Comparison of ENCODE assay signal across 31 mouse cellular contexts in the genomic region with DNA sequence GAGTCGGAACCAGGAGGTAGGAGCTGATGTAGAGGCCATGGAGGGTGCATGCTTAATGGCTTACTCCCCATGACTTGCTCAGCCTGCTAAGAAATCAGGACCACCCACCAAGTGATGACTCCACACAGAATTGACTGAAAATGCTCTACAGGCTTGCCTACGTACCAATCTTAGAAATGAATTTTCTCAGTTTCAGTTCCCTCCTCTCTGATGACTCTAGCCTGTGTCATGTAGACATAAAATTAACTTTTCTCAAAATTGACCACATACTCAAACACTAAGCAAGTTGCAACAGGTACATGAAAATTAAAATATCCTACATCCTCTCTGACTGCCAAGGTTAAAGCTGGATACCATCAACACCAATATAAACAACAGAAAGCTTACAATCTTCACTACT.
"Had no signal": no experiment of that assay in that cellular context is flagged by ENCODE, and none has a peak within 500 bp of the region (broad histone marks: within the 10 kb centered on the region; RNA-seq: fewer than 3 reads in every experiment).

No protein-coding gene starts in this region.

- H3K36me3 ChIP-seq: heart, embryonic 12.5 days; heart, embryonic 13.5 days; heart, embryonic 15.5 days; hindbrain, embryonic 10.5 days; hindbrain, embryonic 12.5 days; hindbrain, embryonic 13.5 days; hindbrain, embryonic 15.5 days; intestine, embryonic 15.5 days; kidney, embryonic 15.5 days had no signal

- H3K27ac ChIP-seq: heart, embryonic 13.5 days; heart, embryonic 15.5 days; hindbrain, embryonic 10.5 days; hindbrain, embryonic 12.5 days; hindbrain, embryonic 13.5 days; hindbrain, embryonic 14.5 days; hindbrain, embryonic 15.5 days; hindbrain, postnatal 0 days; intestine, embryonic 15.5 days; kidney, embryonic 15.5 days; kidney, postnatal 0 days; layer of hippocampus, adult 2 months; left cerebral cortex, adult 2 months had no signal

- DNase-seq: heart, postnatal 10 days; heart, postnatal 14 days; heart, postnatal 36 days; heart, postnatal 4 days; kidney, adult 11 months; kidney, adult 18-20 months; kidney, adult 2 months; kidney, adult 8-10 months; kidney, adult 9 months; kidney, postnatal 10 days; kidney, postnatal 14 days; kidney, postnatal 25 days; kidney, postnatal 36 days; kidney, postnatal 4 days; layer of hippocampus, adult 9-11 months; layer of hippocampus, postnatal 36 days had no signal

- H3K27me3 ChIP-seq: heart, embryonic 12.5 days; heart, embryonic 13.5 days; heart, embryonic 15.5 days; hindbrain, embryonic 12.5 days; hindbrain, embryonic 13.5 days; hindbrain, embryonic 15.5 days; intestine, embryonic 15.5 days; kidney, embryonic 15.5 days had no signal

- H3K9ac ChIP-seq: heart, embryonic 12.5 days; heart, embryonic 13.5 days; heart, embryonic 15.5 days; hindbrain, embryonic 12.5 days; hindbrain, embryonic 13.5 days; hindbrain, embryonic 14.5 days; hindbrain, embryonic 15.5 days; intestine, embryonic 15.5 days; kidney, embryonic 15.5 days had no signal

- H3K4me2 ChIP-seq: heart, embryonic 11.5 days; heart, embryonic 12.5 days; heart, embryonic 13.5 days; heart, embryonic 15.5 days; hindbrain, embryonic 12.5 days; hindbrain, embryonic 13.5 days; hindbrain, embryonic 14.5 days; hindbrain, embryonic 15.5 days; intestine, embryonic 15.5 days; kidney, embryonic 15.5 days had no signal

- H3K4me1 ChIP-seq: heart, embryonic 12.5 days; heart, embryonic 13.5 days; heart, embryonic 15.5 days; hindbrain, embryonic 10.5 days; hindbrain, embryonic 12.5 days; hindbrain, embryonic 13.5 days; hindbrain, embryonic 15.5 days; intestine, embryonic 15.5 days had no signal

- H3K4me3 ChIP-seq: heart, embryonic 12.5 days; heart, embryonic 13.5 days; heart, embryonic 15.5 days; hindbrain, embryonic 10.5 days; hindbrain, embryonic 12.5 days; hindbrain, embryonic 13.5 days; hindbrain, embryonic 15.5 days; intestine, embryonic 15.5 days; kidney, embryonic 15.5 days; layer of hippocampus, adult 2 months; left cerebral cortex, adult 2 months had no signal

- H3K9me3 ChIP-seq: heart, embryonic 12.5 days; heart, embryonic 13.5 days; heart, embryonic 15.5 days; hindbrain, embryonic 10.5 days; hindbrain, embryonic 12.5 days; hindbrain, embryonic 13.5 days; hindbrain, embryonic 15.5 days; intestine, embryonic 15.5 days; kidney, embryonic 15.5 days had no signal
